ENCODE assay signal across 9 mouse cellular contexts in genomic region chr3:122939215-122939614, GRCm38 (mm10). TPM values are rescaled to one million over a fixed set of nuclear protein-coding genes. Genes with fewer than 3 reads are reported as not detected.
A peak's percentile ranks its signal among the peaks of the same experiment; 100 is the strongest.
DNase-seq lines count a peak whose midpoint lies in the region.
"Had no signal": no experiment of that assay in that cellular context is flagged by ENCODE, and none has a peak within 500 bp of the region (broad histone marks: within the 10 kb centered on the region; RNA-seq: fewer than 3 reads in every experiment).

No protein-coding gene starts in this region.

- H3K4me3 ChIP-seq in embryonic facial prominence, embryonic 10.5 days: no peak overlapping the region
- H3K4me3 ChIP-seq: heart, embryonic 13.5 days had no signal

- WGBS in embryonic facial prominence, embryonic 10.5 days: 77% methylated on average over 2 of the region's 2 CpGs

- no peaks in the 10 kb centered on the region for H3K4me1 ChIP-seq in embryonic facial prominence, embryonic 10.5 days

- H3K27me3 ChIP-seq in embryonic facial prominence, embryonic 10.5 days (replicated peaks; ENCODE audit: low read depth, poor library complexity, severe bottlenecking): no peaks in the 10 kb centered on the region
- no peaks in the 10 kb centered on the region for H3K27me3 ChIP-seq in splenic B cell, adult 2 months (ENCODE audit: control insufficient read depth, insufficient read depth, low read length, poor library complexity, severe bottlenecking)
- H3K27me3 ChIP-seq: heart, embryonic 13.5 days had no signal

- intact Hi-C loops in left cerebral cortex, postnatal 25 days (cut with DNase I): loop anchor here (2.0 kb wide), 1 partner anchor 164 kb away; no protein-coding TSS in a partner anchor

- no peak overlapping the region for H3K27ac ChIP-seq in embryonic facial prominence, embryonic 10.5 days (replicated peaks)
- H3K27ac ChIP-seq: heart, embryonic 13.5 days had no signal

- DNase-seq in heart, adult 9 months (ENCODE audit: low spot score in 2 of 2): peak; percentile 28 to 63
- no peak for DNase-seq in heart, adult 11 months
- DNase-seq in testis, postnatal 10 days (ENCODE audit: low spot score): peak; percentile 50
- DNase-seq in testis, postnatal 14 days (ENCODE audit: low spot score): no peak
- peak; percentile 30 for DNase-seq in embryonic facial prominence, embryonic 10.5 days (ENCODE audit: low spot score)
- peak; percentile 43 to 55 for DNase-seq in left cerebral cortex, postnatal 25 days (ENCODE audit: low spot score in 2 of 2)
- peak; percentile 53 for DNase-seq in splenic B cell, adult 2 months (ENCODE audit: low read depth, low spot score)
- no peak for DNase-seq in ovary, postnatal 36 days (ENCODE audit: low spot score)

- H3K9me3 ChIP-seq in embryonic facial prominence, embryonic 10.5 days: no peaks in the 10 kb centered on the region
- H3K9me3 ChIP-seq: heart, embryonic 13.5 days had no signal

- peaks cover 5% of the 10 kb centered on the region for H3K36me3 ChIP-seq in embryonic facial prominence, embryonic 10.5 days (replicated peaks)
- H3K36me3 ChIP-seq in splenic B cell, adult 2 months (ENCODE audit: control insufficient read depth, insufficient read depth, low read length, poor library complexity, severe bottlenecking): 0 out of 2 replicates have a peak, but pooled peaks cover 2% of the 10 kb centered on the region

RNA-seq across cellular contexts. Expression of gene 1810037I17Rik, which starts 15.2 kb away (rescaled TPM):
- 73.8 and 78.3 TPM in 2 replicates for polyA plus RNA-seq in embryonic facial prominence, embryonic 10.5 days (2016; fragmentation: Nextera tagmentation; extraction: Ambion mirVana)
- total RNA-seq in left cerebral cortex, postnatal 25 days (2021): 10 to 100 TPM; 59.0 to 61.3 TPM

RNA-seq across cellular contexts. Expression of gene Gm10959, which starts 20.1 kb away (rescaled TPM):
- polyA plus RNA-seq in embryonic facial prominence, embryonic 10.5 days (2016; fragmentation: Nextera tagmentation; extraction: Ambion mirVana): not detected in 2 replicates
- not detected for total RNA-seq in left cerebral cortex, postnatal 25 days (2021)
- polyA plus RNA-seq: heart, embryonic 13.5 days had no signal

RNA-seq across cellular contexts. Expression of gene Fabp2, which starts 44.3 kb away (rescaled TPM):
- not detected in 2 replicates for polyA plus RNA-seq in embryonic facial prominence, embryonic 10.5 days (2016; fragmentation: Nextera tagmentation; extraction: Ambion mirVana)
- not detected for total RNA-seq in left cerebral cortex, postnatal 25 days (2021)
- polyA plus RNA-seq: heart, embryonic 13.5 days had no signal

RNA-seq across cellular contexts. Expression of gene Usp53, which starts 45.1 kb away (rescaled TPM):
- polyA plus RNA-seq in embryonic facial prominence, embryonic 10.5 days (2016; fragmentation: Nextera tagmentation; extraction: Ambion mirVana): 5.9 and 7.5 TPM in 2 replicates
- 10 to 100 TPM; 24.7 to 29.0 TPM for total RNA-seq in left cerebral cortex, postnatal 25 days (2021)

Comparison
In these comparisons a context has a peak if more than half of its experiments do, and no peak if none do; other contexts are left out.
1. DNase-seq: peak in heart, adult 9 months (2 of 2), testis, postnatal 10 days (single experiment), embryonic facial prominence, embryonic 10.5 days (single experiment), left cerebral cortex, postnatal 25 days (2 of 2) and splenic B cell, adult 2 months (single experiment); none in heart, adult 11 months (single experiment), testis, postnatal 14 days (single experiment) and ovary, postnatal 36 days (single experiment).